Mouse (Mus musculus) embryo, embryonic 11 days (tissue): ENCODE measurements around the gene Adgrl3.

Source experiments
- DNase-seq: peaks from one replicate; pipeline ENCODE4 v3.0.0-alpha.2; 2015

Gene Adgrl3

DNA sequence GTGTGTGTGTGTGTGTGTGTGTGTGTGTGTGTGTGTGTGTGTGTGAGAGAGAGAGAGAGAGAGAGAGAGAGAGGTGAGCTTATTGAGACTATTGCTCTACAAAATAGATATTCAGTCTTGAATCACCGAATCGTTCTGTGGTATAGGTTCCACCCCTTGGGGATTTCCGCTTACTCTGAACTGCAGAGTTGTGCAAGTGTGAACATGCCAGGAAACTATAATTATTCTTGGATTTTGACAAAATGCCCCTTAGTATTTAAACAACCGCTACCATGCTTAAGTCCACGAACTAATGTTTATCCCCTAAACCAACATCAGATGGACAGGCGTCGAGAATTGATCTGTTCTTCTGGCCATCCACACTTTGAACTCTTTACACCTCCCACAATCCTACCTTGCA lies 57.1 kb downstream of the Adgrl3 start:
- DNase-seq: no peak

DNA sequence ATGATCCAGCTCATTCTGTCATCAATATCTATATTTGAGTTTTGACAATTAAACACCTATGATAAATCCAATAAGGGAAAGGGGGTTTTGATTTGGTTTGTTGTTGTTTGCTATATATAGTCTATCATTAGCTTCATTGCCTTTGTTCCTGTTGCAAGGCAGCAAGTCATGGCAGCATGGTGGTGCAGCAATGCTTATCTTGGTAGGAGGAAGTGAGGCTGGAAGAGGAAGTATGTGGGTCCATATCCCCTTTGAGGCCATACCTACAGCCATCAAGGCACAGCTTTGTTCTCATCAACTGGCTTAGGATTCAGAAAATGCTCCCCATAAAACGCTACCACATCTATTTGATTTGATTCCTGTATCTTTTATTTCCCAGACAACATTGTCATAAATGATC lies 58.1 kb downstream of the Adgrl3 start:
- DNase-seq: no peak

DNA sequence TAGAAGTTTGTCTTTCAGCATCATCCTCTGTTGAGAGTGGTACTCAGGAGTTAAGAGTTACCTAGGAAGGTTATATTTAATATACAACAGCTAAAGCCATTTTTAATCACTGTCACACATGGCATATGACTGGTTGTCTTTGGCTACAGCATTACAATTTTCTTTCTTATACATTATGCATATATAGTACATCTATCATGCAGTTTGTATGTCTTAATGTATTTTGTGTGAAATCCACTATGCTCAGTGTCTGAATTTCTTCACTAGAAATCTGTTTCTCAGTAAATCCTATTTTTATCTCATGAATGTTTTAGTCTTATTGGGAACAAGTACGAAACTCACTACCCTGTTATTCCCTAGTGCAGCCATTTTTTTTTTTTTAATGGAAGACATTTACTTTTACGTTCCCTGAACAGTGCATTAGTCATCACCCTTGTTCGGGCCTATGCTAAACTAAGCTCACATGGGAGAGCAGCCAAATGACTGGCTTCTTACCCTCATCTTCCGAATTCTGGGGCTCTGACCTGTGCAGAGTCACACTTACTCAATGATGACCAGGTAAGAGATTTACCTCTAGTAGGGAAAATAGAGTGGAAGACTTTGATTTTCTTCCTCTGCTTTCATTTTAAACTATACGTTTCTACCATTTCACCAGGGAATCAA lies 63.9 kb downstream of the Adgrl3 start:
- DNase-seq: no peak

DNA sequence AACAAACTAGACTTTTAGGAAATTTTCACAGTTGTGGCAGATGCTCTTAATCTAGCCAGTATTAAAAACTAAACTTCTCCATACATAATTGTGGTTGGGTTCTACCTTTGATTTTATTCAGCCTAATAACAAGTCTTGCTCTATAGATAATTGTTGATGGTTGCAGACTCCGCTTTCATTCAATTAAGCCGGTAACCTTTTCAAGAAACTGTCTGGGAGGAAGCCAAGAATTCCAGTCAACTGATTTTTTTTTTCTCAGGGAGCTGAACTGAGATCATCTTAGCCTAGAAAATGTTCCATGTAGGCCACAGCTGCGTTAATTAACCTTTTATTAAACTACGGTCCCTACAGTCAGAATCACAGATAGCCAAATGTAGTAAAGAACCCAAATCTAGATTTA lies 65.2 kb downstream of the Adgrl3 start:
- DNase-seq: no peak

DNA sequence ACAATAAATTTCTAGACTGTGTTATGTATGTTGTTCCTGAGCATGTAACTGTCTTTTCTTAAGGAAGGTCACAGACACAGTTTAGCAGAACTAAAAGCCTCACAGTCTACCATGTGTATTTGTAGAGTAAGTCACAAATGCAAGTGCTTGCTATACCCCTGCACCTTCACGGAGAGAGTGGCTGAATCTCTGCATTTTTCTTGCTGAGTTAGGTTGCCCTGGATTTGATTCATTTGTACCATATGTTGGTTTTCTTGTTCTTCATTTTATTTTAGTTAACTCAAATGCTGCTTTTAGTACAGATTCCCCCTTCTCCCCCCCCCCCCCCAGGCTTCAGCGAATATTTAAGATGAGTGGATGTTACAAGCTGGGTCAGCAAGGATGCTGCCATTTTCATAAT lies 68.7 kb downstream of the Adgrl3 start:
- DNase-seq: no peak

DNA sequence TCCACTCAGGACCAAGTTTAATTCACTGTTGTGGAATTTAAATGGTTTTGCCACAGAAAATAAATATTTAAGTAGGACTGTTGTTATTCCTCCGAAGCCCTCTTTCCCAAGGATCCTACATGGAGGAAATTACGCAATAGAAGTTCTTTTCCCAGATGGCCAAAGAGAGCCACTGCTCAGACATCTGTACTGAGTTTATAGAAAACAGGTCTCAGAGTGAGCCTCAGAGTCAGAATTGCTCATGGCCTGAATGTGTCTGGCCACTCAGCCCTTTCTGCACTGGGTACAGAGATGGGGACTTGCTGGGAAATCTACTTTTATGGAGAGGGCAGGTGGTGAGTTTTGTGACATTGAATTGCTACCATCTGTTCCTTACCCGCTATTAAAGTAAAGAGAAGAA lies 74.7 kb downstream of the Adgrl3 start:
- DNase-seq: peak; percentile 28

DNA sequence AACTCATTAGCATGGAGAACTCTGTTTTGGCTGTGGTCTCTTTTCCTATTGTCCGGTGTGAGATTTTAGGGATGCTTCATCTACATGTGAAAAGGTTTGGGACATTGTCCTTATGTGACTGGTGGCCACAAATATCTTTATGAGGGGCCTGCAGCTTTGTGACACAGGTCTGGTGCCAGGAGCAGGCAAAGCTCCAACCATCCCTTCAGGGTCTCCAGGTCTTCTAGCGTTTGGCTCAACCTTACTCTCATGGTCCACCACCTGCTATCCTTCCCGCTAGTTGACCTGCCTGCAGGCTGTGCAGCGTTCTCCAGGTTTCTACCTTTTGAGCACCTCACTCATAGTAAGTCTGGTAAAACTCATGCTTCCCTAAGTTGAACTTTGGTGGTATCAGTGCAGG lies 77.2 kb downstream of the Adgrl3 start:
- no peak for DNase-seq

DNA sequence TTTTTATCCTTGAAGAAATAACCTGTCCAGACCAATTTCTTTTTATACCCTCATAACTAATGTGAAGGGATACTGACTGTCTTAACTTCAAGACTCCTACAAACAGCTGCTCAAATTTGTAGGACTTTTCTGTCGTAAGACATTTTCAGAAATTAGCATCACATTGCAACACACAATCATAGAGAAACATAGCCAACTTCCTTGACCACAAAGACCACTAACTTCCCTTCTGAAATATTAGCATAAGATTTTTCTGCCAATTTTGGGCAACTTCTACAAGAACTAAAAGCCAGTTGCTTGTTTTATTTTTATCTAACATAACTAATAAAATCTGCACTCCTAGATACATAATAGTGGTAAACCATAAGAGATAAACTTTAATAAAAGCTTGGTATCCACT lies 87.5 kb downstream of the Adgrl3 start:
- DNase-seq: no peak

DNA sequence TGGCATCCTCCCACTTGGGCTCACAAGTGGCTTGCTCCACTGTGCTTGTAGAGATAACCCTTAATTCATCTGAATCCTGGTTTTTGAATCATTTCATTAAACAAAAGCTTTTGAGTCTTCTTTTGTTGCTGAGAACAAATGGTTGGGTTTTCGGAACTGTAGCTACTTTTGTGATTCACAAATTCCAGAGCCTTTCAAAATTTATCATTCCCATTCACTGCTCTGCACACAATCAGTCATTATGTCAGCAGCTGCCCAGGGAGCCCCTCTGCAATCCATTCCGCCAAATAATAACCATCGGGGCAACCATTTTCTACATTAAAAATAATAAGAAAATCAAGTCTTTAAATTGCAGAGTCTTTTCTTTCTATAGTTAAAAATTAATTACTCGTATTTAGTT lies 104.5 kb downstream of the Adgrl3 start:
- peak; percentile 16 for DNase-seq

DNA sequence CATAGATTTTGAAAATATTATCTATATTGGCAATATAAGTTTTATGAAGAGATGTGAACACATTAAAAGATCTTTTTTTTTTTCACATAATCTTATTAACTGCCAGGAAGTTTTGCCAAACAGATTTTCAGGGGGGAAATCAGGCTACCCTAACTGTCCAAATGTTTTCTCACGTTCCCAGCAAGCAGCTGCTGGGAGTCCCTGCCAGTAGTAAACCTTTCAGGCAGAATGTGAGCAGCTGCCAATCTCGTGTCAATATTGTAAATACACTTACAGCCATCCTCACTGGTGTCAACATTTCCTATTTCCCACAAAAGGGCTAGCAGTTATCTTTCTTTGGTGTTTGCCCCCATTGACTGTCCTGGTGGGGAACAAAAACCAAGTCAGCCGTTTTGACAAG lies 107.7 kb downstream of the Adgrl3 start:
- DNase-seq: no peak

DNA sequence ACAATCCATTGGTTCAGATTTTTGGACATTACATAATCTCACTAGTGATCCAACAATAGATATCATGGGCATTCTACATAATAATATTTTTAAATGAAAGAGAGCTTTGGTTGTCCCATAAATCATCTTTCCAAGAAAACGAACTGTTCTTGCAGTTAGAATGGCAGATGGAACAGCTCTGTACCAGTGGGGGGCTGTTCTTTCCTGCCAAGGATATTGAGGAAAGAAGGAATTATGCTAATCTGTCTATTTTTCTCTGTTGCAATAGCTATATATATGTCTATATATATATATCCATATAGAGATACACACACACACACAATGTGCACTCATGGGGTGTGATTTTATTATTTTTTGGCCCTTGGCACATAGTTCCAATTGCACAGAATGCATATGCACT lies 116.5 kb downstream of the Adgrl3 start:
- no peak for DNase-seq

DNA sequence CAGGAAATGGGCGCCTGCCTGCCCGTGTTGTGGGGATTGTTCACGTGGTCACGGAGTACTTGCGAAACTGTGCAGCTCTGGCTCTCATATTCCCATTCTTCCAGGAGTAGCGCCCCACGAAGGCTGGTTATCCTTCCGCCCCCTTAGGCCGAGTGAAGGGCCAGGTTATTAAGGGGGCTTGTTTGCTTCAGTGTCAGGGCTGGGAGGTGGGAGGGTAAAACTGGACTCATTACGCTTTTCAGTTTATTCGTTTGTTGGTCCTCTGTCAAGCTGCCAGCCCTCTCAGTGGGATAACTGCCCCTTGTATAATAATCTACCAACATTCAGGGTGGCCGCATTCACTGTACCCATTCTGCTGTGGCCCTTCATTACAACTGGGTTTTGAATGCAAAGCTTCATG lies 135.9 kb downstream of the Adgrl3 start:
- DNase-seq: peak; percentile 10

DNA sequence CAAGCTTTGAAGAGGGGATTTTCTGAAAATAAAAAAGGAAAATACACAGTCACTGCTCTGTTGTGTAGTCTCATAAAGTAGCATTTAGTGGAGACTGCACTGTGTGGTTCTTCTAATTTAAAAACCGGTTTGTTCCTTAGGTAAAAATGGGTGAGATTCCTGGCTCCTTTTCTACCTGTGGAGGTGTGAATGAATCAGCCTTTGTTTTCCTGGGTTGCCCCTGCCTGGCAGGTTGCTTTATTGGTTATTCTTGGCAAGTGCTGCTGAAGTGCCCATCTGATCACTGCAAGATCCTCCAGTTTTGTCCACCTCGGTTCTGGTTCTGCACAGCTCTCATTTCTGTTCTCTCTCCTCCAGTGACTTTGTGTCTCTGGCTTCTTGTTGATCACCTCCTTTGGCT lies 136.3 kb downstream of the Adgrl3 start:
- DNase-seq: no peak

DNA sequence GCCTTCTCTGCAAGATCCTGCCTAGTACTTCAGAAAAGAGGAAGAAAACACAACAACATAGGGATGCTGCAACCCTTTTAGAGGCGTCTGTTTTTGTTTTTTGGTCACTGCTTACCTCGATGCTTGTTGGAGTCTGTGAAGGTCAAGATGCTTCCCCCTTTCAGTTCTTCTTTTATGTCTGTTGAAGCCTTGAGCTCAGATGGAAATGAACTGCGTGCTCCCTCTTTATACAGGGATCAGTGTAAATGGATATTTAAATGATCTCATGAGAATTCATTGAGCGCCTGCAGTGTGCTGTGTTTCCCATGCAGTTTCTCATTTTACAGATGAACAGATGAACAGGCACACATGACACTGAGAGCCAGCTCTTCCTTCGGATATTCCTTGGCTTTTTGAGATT lies 136.9 kb downstream of the Adgrl3 start:
- no peak for DNase-seq

DNA sequence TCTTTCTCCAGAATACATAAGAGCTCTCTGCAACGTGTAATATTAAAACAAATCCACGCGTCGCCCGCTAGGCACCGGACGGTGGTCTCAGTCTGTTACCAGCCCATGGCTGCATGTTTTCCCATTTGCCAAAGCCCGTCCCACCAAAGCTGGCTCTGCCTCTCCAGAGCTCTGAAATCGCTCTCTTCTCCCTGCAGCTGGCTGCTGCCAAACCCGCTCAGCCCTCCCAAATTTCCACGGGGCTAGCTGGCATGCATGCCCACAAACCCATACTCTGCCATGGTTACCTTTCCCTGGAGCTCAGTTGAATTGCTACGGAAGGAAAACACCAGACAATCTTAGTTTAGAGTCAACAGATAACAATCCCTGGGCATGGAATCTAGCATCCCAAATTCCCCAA lies 139.1 kb downstream of the Adgrl3 start:
- no peak for DNase-seq

DNA sequence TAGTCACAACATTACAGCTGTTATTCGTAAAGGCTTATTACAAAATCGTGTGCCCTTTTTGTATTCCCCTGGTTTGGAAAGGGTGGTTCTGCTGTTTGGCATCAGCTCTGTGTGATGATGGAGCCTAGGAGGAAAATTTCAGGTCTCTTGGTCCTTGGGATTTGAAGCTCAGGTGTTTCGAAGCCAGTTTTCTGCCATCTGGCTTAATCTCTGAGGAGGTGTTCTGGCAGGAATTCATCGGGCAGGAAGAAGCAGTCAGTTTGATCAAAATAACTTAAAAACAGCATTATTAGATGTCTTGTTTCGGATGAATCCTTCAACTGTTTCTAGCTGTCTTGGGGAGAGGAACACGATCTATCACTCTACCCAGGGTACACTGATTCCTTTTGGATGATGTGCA lies 140.5 kb downstream of the Adgrl3 start:
- no peak for DNase-seq

DNA sequence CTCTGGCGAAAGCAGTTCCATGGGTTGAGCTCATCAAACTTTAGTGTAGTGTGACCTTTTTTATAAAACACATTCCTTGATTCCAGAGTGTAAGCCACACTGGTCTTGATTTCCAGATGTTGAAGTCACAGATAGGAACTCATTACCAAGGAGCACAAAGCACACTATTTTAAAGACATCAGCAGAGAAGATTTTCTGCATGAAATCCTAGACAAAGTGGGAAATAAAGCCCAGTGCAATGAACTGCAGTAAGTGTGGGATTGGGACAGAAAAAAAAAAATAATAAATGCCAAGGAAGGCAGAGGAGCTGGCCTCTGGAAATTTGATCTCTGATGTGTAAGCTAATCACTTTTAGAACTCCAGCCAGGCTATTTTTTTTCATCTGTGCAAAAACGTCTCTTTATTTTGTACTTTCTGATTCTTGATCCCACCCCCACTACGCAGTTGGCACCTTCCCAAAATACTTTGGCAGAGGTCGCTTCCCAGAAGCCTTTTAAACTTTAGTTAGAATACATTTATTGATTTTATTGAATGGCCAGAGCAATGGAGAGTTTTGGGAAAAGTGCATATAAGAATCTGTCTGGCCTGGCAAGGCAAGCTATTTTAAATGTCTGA lies 169.0 kb downstream of the Adgrl3 start:
- DNase-seq: peak; percentile 20

DNA sequence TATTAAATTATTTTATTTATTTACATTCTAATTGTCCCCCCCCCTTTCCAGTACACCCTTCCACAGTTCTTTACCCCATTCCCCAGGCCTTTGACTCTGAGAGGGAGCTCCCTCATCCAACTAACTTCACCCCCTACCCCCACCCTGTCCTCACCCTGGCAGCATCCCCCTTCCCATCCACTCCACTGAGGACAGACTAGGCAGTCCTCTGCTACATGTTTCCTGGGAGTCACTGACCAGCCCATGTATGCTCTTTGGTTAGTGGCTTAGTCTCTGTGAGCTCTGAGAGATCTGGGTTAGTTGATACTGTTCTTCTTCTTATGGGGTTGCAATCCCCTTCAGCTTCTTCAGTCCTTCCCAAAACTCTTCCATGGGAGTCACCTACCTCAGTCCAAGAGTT lies 180.4 kb downstream of the Adgrl3 start:
- DNase-seq: no peak

DNA sequence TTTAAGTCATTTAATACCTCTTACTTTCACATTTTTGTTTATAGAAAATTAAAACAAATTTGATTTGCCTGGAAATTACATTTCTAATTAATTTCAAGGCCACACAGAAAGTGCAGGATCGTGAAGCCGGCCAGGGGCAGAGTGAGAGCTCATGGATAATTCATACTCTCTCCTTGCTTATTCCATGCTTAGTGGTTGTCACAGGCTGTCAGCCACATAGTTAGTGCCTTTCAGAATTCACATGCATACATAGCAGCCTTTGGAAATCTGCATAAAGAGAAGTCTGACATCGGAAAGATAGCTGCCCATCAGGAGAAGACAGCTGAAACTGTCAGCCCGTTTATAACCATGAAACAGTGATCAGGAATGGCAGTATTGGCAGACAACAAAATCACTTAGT lies 181.9 kb downstream of the Adgrl3 start:
- DNase-seq: no peak

DNA sequence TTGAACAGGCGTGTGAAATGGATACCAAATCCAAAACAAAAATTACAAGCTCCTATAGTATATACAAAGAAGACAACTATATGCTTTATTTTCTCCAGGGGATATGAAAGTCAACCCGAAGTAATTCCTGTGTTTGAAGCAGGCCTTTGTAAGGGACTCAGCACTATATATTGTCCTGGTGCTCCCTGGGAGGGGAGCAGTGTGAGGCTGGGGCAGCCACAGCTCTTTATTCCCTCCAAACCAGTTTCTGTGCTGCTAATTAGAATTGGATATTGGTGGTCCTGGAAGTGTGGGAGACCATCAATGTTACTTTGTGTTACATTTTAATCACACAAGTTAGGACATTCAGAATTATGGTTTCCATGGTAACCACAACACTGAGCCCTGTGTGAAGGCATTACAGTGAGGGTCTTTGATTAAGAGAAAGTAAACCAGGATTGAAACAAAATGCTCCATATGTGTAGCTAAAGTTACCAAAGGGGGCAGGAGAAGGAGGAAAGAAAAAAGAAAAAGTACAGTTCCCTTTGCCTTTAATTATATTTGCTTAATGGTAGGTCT lies 198.6 kb downstream of the Adgrl3 start:
- no peak for DNase-seq

DNA sequence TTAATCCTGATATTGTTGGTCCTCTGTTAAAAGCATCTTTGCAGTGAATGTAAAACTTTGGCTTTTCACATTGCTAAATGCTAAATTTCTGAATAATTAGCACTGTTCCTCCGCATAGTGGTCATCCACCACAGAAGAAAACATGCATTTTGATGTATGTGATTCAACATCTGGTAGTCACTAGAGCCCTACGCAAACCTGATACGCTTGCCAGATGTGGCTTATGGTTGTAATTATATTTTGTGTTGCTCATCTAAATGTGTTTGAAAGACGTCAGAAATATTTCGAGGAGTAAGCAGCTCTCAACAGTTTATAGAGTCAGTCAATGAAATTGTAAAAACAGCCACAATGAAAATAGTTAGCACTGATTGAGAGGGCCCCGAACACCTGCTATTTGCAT lies 204.5 kb downstream of the Adgrl3 start:
- peak; percentile 47 for DNase-seq

DNA sequence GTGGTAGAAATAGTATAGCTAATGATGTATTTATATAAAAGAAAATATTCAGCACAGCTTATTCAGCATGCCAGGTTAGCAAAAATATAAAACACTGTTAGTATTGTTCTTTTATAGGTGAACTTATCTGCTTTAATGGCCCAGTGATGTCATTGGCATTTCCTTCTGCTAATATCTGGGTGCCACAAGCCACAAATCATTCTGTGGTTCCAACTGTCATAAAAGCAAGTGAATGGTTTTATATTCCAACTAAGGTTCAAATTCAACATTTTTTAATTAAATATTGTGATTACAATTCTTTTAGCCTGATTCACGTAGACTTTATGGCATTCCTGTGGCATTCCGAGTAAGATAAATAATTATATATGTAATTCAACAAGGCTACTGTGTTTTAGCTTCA lies 205.5 kb downstream of the Adgrl3 start:
- no peak for DNase-seq

DNA sequence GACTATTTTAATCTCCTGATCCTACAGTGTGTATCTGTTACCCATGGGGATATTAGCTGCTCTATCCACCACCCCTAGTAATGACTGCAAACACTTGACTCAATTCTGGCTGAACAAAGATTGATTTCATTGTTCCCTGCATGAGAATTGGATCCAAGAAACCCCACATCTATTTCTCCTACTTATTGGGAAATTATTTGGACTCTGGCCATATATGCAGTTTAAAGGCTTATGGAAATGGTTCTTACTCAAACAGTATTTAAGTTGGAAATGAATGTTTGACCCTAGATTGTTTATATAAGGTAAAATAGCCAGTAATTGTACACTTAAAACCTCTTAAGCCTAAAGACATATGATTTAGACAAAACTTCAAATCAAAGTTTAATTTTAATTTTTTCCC lies 207.3 kb downstream of the Adgrl3 start:
- DNase-seq: no peak

DNA sequence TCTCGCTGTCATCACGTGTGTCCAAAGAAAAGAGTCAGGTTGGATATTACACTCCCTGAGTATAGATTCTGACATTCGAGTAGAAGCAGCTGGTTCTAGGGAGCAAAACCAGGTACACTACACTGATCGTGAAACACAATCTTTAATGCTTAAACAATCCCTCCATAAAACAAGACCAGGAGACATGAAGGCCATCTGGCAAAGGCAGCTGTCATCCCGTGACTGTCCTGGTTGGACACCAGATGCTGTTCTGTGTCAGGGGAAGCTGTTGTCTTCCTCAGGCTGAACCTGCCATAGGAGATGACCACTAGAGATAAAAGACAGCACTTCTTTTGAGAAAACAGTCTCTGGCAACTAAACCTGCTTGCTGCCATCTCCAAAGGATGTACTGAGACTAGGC lies 228.8 kb downstream of the Adgrl3 start:
- no peak for DNase-seq

DNA sequence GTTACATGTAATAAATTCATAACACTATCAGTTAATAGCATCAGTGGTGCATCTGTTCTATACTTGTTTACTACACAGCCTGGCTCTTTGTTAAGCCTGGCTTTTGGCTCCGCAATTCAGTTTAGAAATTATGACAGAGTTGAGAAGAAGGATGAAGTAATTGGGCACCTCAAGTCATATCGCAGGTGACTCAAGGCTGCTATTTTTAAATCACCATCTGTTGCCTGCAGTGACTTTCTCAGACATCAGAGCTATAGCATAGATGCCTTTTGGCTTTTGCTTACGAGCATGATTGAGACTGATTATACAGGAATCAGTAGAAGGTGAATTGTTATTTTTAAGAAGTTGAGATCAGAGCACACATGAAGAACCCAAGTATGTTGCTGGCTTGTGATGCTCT lies 236.2 kb downstream of the Adgrl3 start:
- no peak for DNase-seq
